Mouse (Mus musculus): ENCODE measurements at regions not wholly inside any gene's neighbourhood (a gene's known extent, or its start where the extent isn't known, plus 50 kb on each side); places are given as distances from the start of the nearest gene placed in this dataset.

- no peak overlapping the region for H3K9ac ChIP-seq (ENCODE audit: low read depth, low read length)
- H3K4me1 ChIP-seq (ENCODE audit: control insufficient read depth, insufficient read depth, low read length) = no peaks in the 10 kb centered on the region
- ATAC-seq = no peak
- H3K36me3 ChIP-seq (ENCODE audit: control insufficient read depth, insufficient read depth, low read length) = no peaks in the 10 kb centered on the region
- H3K4me3 ChIP-seq (ENCODE audit: low read length) = no peak overlapping the region
- no peaks in the 10 kb centered on the region; the same call in 1 of the 2 replicates for H3K27me3 ChIP-seq (replicated peaks; ENCODE audit: control insufficient read depth, insufficient read depth, low read length)
- no peaks in the 10 kb centered on the region for H3K9me3 ChIP-seq (ENCODE audit: control insufficient read depth, low read length)
- no peak overlapping the region for H3K4me2 ChIP-seq (ENCODE audit: low read depth, low read length)
- WGBS = 86% methylated on average over 2 of the region's 2 CpGs
- H3K27ac ChIP-seq (ENCODE audit: low read length) = no peak overlapping the region
Measured at GRCm38 (mm10) chrX:140164859-140165258, 102.2 kb downstream of the Pih1h3b start.

- Histone ChIP-seq H3K4me1 (ENCODE audit: control insufficient read depth, insufficient read depth, low read length) (no peaks in the 10 kb centered on the region), H3K4me3 (ENCODE audit: low read length) (no peak overlapping the region), H3K9me3 (ENCODE audit: control insufficient read depth, low read length) (no peaks in the 10 kb centered on the region), H3K4me2 (ENCODE audit: low read depth, low read length) (no peak overlapping the region), H3K27ac (ENCODE audit: low read length) (no peak overlapping the region), H3K9ac (ENCODE audit: low read depth, low read length) (no peak overlapping the region), H3K27me3 (replicated peaks; ENCODE audit: control insufficient read depth, insufficient read depth, low read length) (no peaks in the 10 kb centered on the region; the same call in 1 of the 2 replicates), H3K36me3 (ENCODE audit: control insufficient read depth, insufficient read depth, low read length) (no peaks in the 10 kb centered on the region)
- ATAC-seq = peak; percentile 99
- 62% methylated on average over 3 of the region's 3 CpGs for WGBS
Measured at GRCm38 (mm10) chrX:140165966-140166365, 103.3 kb downstream of the Pih1h3b start.

DNA sequence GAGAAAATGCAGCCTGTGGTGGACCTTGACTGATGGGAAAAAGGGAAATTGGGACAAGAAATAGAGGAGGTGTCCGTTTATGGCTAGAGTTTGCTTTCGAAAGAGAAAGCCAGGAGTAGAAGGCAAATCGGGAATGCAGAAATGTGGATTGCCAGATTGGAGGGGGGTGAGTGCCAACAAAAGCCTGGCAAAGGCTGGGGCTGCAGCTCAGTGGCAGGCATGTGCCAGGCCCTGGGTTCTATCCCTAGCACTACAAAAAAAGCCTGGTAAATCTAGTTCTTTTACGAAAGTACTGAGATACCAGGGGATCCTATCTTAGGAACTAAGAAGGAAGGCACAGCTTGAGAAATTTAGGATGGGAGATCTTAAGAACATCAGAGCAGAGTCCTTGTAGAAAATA is 117.2 kb downstream of the Pih1h3b start:
- ATAC-seq = no peak
- Histone ChIP-seq H3K36me3 (ENCODE audit: control insufficient read depth, insufficient read depth, low read length) (no peaks in the 10 kb centered on the region), H3K9ac (ENCODE audit: low read depth, low read length) (no peak overlapping the region), H3K4me2 (ENCODE audit: low read depth, low read length) (no peak overlapping the region), H3K9me3 (ENCODE audit: control insufficient read depth, low read length) (no peaks in the 10 kb centered on the region), H3K27me3 (replicated peaks; ENCODE audit: control insufficient read depth, insufficient read depth, low read length) (peaks cover 6% of the 10 kb centered on the region; the same call in 1 of the 2 replicates), H3K4me1 (ENCODE audit: control insufficient read depth, insufficient read depth, low read length) (no peaks in the 10 kb centered on the region), H3K27ac (ENCODE audit: low read length) (no peak overlapping the region), H3K4me3 (ENCODE audit: low read length) (no peak overlapping the region)
- 86% methylated on average over 4 of the region's 4 CpGs for WGBS

DNA sequence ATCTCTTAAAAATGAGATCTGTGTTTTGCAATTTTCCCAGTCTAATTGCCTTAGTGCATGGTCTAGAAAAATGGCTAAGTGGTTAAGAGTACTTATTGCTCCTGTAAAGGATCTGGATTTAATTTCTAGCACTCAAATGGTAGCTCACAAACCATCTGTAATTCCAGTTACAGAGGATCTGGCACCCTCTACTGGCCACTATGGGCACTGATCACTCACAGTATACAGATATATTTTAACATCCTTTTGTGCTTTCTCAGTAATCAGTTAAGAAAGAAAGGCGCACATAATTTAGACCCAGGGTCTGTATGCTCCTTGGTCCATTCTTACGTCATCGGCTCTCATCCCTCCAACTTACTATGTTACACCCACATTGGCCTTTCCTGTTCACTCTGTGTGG is 120.3 kb downstream of the Pih1h3b start:
- H3K9ac ChIP-seq (ENCODE audit: low read depth, low read length) = no peak overlapping the region
- no peak overlapping the region for H3K4me2 ChIP-seq (ENCODE audit: low read depth, low read length)
- no peak for ATAC-seq
- peaks cover 6% of the 10 kb centered on the region; the same call in 1 of the 2 replicates for H3K27me3 ChIP-seq (replicated peaks; ENCODE audit: control insufficient read depth, insufficient read depth, low read length)
- H3K27ac ChIP-seq (ENCODE audit: low read length) = no peak overlapping the region
- no peaks in the 10 kb centered on the region for H3K4me1 ChIP-seq (ENCODE audit: control insufficient read depth, insufficient read depth, low read length)
- H3K36me3 ChIP-seq (ENCODE audit: control insufficient read depth, insufficient read depth, low read length) = no peaks in the 10 kb centered on the region
- H3K9me3 ChIP-seq (ENCODE audit: control insufficient read depth, low read length) = no peaks in the 10 kb centered on the region
- WGBS = 91% methylated on average over 3 of the region's 3 CpGs
- no peak overlapping the region for H3K4me3 ChIP-seq (ENCODE audit: low read length)

DNA sequence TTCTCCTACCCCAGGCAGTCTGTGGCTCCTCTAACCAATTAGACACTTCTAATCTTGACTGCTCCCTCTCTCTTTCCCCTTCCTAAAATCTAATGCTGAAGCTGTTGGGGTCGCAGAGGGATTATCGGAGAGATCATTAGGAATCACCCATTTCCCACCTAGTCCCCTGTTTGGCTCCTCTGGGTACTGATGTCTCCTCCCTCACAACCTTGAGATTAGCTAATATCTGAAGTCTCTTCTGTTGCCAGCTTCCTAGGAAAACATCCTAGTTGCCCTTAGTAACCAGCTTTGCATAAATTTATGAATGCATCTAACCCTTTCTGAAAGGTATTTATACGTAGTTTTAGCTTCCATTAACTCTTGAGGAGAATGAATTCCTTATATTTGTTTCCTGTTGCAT is 138.4 kb upstream of the Frmpd3 start:
- Histone ChIP-seq H3K9me3 (ENCODE audit: control insufficient read depth, low read length) (no peaks in the 10 kb centered on the region), H3K4me3 (ENCODE audit: low read length) (no peak overlapping the region), H3K27me3 (replicated peaks; ENCODE audit: control insufficient read depth, insufficient read depth, low read length) (peaks cover 7% of the 10 kb centered on the region), H3K9ac (ENCODE audit: low read depth, low read length) (no peak overlapping the region), H3K4me2 (ENCODE audit: low read depth, low read length) (no peak overlapping the region), H3K4me1 (ENCODE audit: control insufficient read depth, insufficient read depth, low read length) (no peaks in the 10 kb centered on the region), H3K27ac (ENCODE audit: low read length) (no peak overlapping the region), H3K36me3 (ENCODE audit: control insufficient read depth, insufficient read depth, low read length) (no peaks in the 10 kb centered on the region)
- no peak for ATAC-seq
- WGBS = 86% methylated on average over 3 of the region's 3 CpGs

GRCm38 (mm10) chrX:140208791-140209190 is 133.3 kb upstream of the Frmpd3 start:
- no peaks in the 10 kb centered on the region for H3K36me3 ChIP-seq (ENCODE audit: control insufficient read depth, insufficient read depth, low read length)
- no peak overlapping the region for H3K4me3 ChIP-seq (ENCODE audit: low read length)
- H3K27ac ChIP-seq (ENCODE audit: low read length) = no peak overlapping the region
- no peaks in the 10 kb centered on the region for H3K9me3 ChIP-seq (ENCODE audit: control insufficient read depth, low read length)
- no peak for ATAC-seq
- H3K4me1 ChIP-seq (ENCODE audit: control insufficient read depth, insufficient read depth, low read length) = no peaks in the 10 kb centered on the region
- H3K9ac ChIP-seq (ENCODE audit: low read depth, low read length) = no peak overlapping the region
- H3K4me2 ChIP-seq (ENCODE audit: low read depth, low read length) = no peak overlapping the region
- H3K27me3 ChIP-seq (replicated peaks; ENCODE audit: control insufficient read depth, insufficient read depth, low read length) = peaks cover 3% of the 10 kb centered on the region
- WGBS = 51% methylated on average over 3 of the region's 3 CpGs

- Histone ChIP-seq H3K9me3 (ENCODE audit: control insufficient read depth, low read length) (no peaks in the 10 kb centered on the region), H3K27me3 (replicated peaks; ENCODE audit: control insufficient read depth, insufficient read depth, low read length) (no peaks in the 10 kb centered on the region; the same call in none of the 2 replicates), H3K4me3 (ENCODE audit: low read length) (no peak overlapping the region), H3K36me3 (ENCODE audit: control insufficient read depth, insufficient read depth, low read length) (no peaks in the 10 kb centered on the region), H3K4me1 (ENCODE audit: control insufficient read depth, insufficient read depth, low read length) (no peaks in the 10 kb centered on the region), H3K27ac (ENCODE audit: low read length) (no peak overlapping the region), H3K9ac (ENCODE audit: low read depth, low read length) (no peak overlapping the region), H3K4me2 (ENCODE audit: low read depth, low read length) (no peak overlapping the region)
- 44% methylated on average over 3 of the region's 3 CpGs for WGBS
- no peak for ATAC-seq
Measured at GRCm38 (mm10) chrX:140212644-140213361, 129.3 kb upstream of the Frmpd3 start.

GRCm38 (mm10) chrX:140214198-140214849 is 127.7 kb upstream of the Frmpd3 start:
- no peak for ATAC-seq
- WGBS = 58% methylated on average over 4 of the region's 4 CpGs
- H3K27me3 ChIP-seq (replicated peaks; ENCODE audit: control insufficient read depth, insufficient read depth, low read length) = no peaks in the 10 kb centered on the region; the same call in none of the 2 replicates

DNA sequence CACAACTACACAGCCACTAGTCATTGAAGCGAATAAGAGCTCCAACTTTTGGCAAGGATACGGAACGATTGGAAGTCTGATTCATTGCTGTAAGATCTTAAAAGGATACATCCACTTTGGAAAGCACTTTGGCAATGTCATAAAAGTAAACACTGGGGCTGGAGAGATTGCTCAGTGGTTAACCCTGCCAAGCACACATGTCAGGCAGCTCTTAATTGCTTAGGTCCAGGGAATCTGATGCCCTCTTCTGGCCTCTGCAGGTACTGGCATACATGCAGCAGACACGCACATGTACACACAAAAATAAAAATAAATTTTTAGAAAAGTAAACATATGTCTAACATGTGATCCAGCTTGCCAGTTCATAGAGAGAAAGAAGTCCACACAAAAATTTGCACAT is 86.3 kb upstream of the Frmpd3 start:
- WGBS = 66% methylated on average over 4 of the region's 4 CpGs
- H3K36me3 ChIP-seq (ENCODE audit: control insufficient read depth, insufficient read depth, low read length) = no peaks in the 10 kb centered on the region
- no peaks in the 10 kb centered on the region for H3K9me3 ChIP-seq (ENCODE audit: control insufficient read depth, low read length)

More at GRCm38 (mm10) chrX:140214198-140214849, 127.7 kb upstream of the Frmpd3 start:
- Histone ChIP-seq H3K4me2 (ENCODE audit: low read depth, low read length) (no peak overlapping the region), H3K27ac (ENCODE audit: low read length) (no peak overlapping the region), H3K4me1 (ENCODE audit: control insufficient read depth, insufficient read depth, low read length) (no peaks in the 10 kb centered on the region), H3K4me3 (ENCODE audit: low read length) (no peak overlapping the region), H3K9me3 (ENCODE audit: control insufficient read depth, low read length) (no peaks in the 10 kb centered on the region), H3K36me3 (ENCODE audit: control insufficient read depth, insufficient read depth, low read length) (no peaks in the 10 kb centered on the region), H3K9ac (ENCODE audit: low read depth, low read length) (no peak overlapping the region)

More for the DNA sequence above, 86.3 kb upstream of the Frmpd3 start:
- Histone ChIP-seq H3K27ac (ENCODE audit: low read length) (no peak overlapping the region), H3K4me1 (ENCODE audit: control insufficient read depth, insufficient read depth, low read length) (no peaks in the 10 kb centered on the region), H3K4me2 (ENCODE audit: low read depth, low read length) (no peak overlapping the region), H3K27me3 (replicated peaks; ENCODE audit: control insufficient read depth, insufficient read depth, low read length) (no peaks in the 10 kb centered on the region; the same call in 1 of the 2 replicates), H3K9ac (ENCODE audit: low read depth, low read length) (no peak overlapping the region), H3K4me3 (ENCODE audit: low read length) (no peak overlapping the region)
- no peak for ATAC-seq
